Mouse (Mus musculus) urinary bladder, postnatal 4 days (tissue): Measurements from ENCODE around the gene Olfr118.
"Not testable (repeated sequence)": the region's sequence is repeated elsewhere in the genome, so short reads cannot be mapped to it uniquely, and the experiment has no call there.

Experiments
- DNase-seq, 2 experiments: peaks; one replicate each; pipeline ENCODE4 v3.0.0; 2021 to 2022; ENCODE audit warnings: low spot score in 2 of 2

Gene Olfr118

GRCm38 (mm10) chr17:37666688-37667087 lies at the start of gene Olfr118:
Olfr118 (plus strand) TSS chr17:37666988.
- DNase-seq, result no peak

GRCm38 (mm10) chr17:37627009-37627408 lies 39.8 kb upstream of the Olfr118 start, which contains the start of the genes Olfr115 and Olfr116:
Olfr115 (minus strand) TSS chr17:37627109.
Olfr116 (minus strand) TSS chr17:37627199.
- no peak for DNase-seq

- no peak for DNase-seq
These were observed 3.1 kb upstream of the Olfr118 start, which contains the start of gene Olfr117 for GRCm38 (mm10) chr17:37663682-37664081. Olfr117 (minus strand) TSS chr17:37663782.

- DNase-seq, result not testable (repeated sequence)
These were observed 29.5 kb downstream of the Olfr118 start, which contains the start of gene Olfr119 for GRCm38 (mm10) chr17:37696264-37696663. Olfr119 (plus strand) TSS chr17:37696564.

- DNase-seq, result no peak
These were observed 54.7 kb downstream of the Olfr118 start, which contains the start of gene Olfr120 for GRCm38 (mm10) chr17:37721508-37721907. Olfr120 (plus strand) TSS chr17:37721808.
